Mouse (Mus musculus) spleen, embryonic (tissue): ENCODE data around the gene Asphd1.

Source experiments
- CTCF ChIA-PET: fragments of 350-600 bp; sonication (Branson Sonifier 250); formaldehyde crosslinking; loops from one replicate; lab custom pipeline; 2022; lab: Charles Lee

The Asphd1 gene

GRCm38 (mm10) chr7:126949403-126949792 lies at the start of gene Asphd1:
TSS of gene Asphd1 (minus strand) at chr7:126949582.
- CTCF ChIA-PET = interaction anchor here (0.6 kb wide), 1 partner anchor 126 kb away, joined by 4 read pairs; no protein-coding TSS in a partner anchor

GRCm38 (mm10) chr7:126996449-126996848 lies 47.1 kb upstream of the Asphd1 start:
- CTCF ChIA-PET = no interaction called here

GRCm38 (mm10) chr7:126988816-126989215 lies 39.4 kb upstream of the Asphd1 start:
- CTCF ChIA-PET = no interaction called here

GRCm38 (mm10) chr7:126986319-126986718 lies 36.9 kb upstream of the Asphd1 start:
- CTCF ChIA-PET = no interaction called here

- CTCF ChIA-PET = no interaction called here
These were observed 35.5 kb upstream of the Asphd1 start for GRCm38 (mm10) chr7:126984667-126985444.

- CTCF ChIA-PET = no interaction called here
These were observed 33.7 kb upstream of the Asphd1 start for GRCm38 (mm10) chr7:126983113-126983512.

- CTCF ChIA-PET = no interaction called here
These were observed 32.7 kb upstream of the Asphd1 start for GRCm38 (mm10) chr7:126982054-126982453.

GRCm38 (mm10) chr7:126981601-126982000 lies 32.2 kb upstream of the Asphd1 start:
- CTCF ChIA-PET = no interaction called here

- CTCF ChIA-PET = no interaction called here
These were observed 29.5 kb upstream of the Asphd1 start for GRCm38 (mm10) chr7:126978841-126979240.

GRCm38 (mm10) chr7:126976878-126977459 lies 27.6 kb upstream of the Asphd1 start:
- CTCF ChIA-PET = no interaction called here

- CTCF ChIA-PET = no interaction called here
These were observed 26.8 kb upstream of the Asphd1 start, which contains the start of gene Cdiptos for GRCm38 (mm10) chr7:126975950-126976866. TSS of gene Cdiptos (minus strand) at chr7:126976098.

- CTCF ChIA-PET = no interaction called here
These were observed 26.3 kb upstream of the Asphd1 start, which contains the start of gene Cdipt for GRCm38 (mm10) chr7:126975893-126975949. TSS of gene Cdipt (plus strand) at chr7:126975914.

GRCm38 (mm10) chr7:126975493-126975892 lies 26.1 kb upstream of the Asphd1 start:
- CTCF ChIA-PET = no interaction called here

- CTCF ChIA-PET = no interaction called here
These were observed 18.0 kb upstream of the Asphd1 start for GRCm38 (mm10) chr7:126967361-126967760.

GRCm38 (mm10) chr7:126965568-126965967 lies 16.2 kb upstream of the Asphd1 start:
- CTCF ChIA-PET = interaction anchor here (0.8 kb wide), 1 partner anchor 306 kb away, joined by 3 read pairs; no protein-coding TSS in a partner anchor

GRCm38 (mm10) chr7:126963548-126964286 lies 14.3 kb upstream of the Asphd1 start:
- CTCF ChIA-PET = interaction anchor here (0.6 kb wide), 2 partner anchors 20 to 149 kb away, joined by 3 to 5 read pairs; no protein-coding TSS in a partner anchor

GRCm38 (mm10) chr7:126961965-126962364 lies 12.6 kb upstream of the Asphd1 start:
- CTCF ChIA-PET = interaction anchor here (1.0 kb wide), 1 partner anchor 50 kb away, joined by 7 read pairs; no protein-coding TSS in a partner anchor

- CTCF ChIA-PET = no interaction called here
These were observed 11.7 kb upstream of the Asphd1 start for GRCm38 (mm10) chr7:126961095-126961494.

GRCm38 (mm10) chr7:126959780-126960179 lies 10.4 kb upstream of the Asphd1 start:
- CTCF ChIA-PET = interaction anchor here (0.6 kb wide), 2 partner anchors 134 to 461 kb away, joined by 3 to 5 read pairs; no protein-coding TSS in a partner anchor

- CTCF ChIA-PET = no interaction called here
These were observed 5.7 kb upstream of the Asphd1 start for GRCm38 (mm10) chr7:126955125-126955524.

GRCm38 (mm10) chr7:126952646-126953045 lies 3.3 kb upstream of the Asphd1 start:
- CTCF ChIA-PET = no interaction called here
